ENCODE assay signal across 8 mouse cellular contexts in genomic region chr15:98762201-98762621, GRCm38 (mm10). TPM values are rescaled to one million over a fixed set of nuclear protein-coding genes. Genes with fewer than 3 reads are reported as not detected.
DNase-seq lines count a peak whose midpoint lies in the region; ATAC-seq and TF ChIP-seq lines count a peak whose summit lies in the region.

No protein-coding gene starts in this region.

- peak overlapping the region; percentile 92 for H3K9ac ChIP-seq in forebrain, embryonic 15.5 days (replicated peaks)

- TF ChIP-seq CTCF in E14TG2a.4 (conservative IDR thresholded peaks at IDR 0.05; ENCODE audit: low read length) = no peak
- TF ChIP-seq CTCF in layer of hippocampus, adult 2 months (conservative IDR thresholded peaks at IDR 0.05) = no peak
- TF ChIP-seq CTCF in lung, adult 2 months (IDR thresholded peaks at IDR 0.05; ENCODE audit: insufficient read depth, low read length) = no peak
- TF ChIP-seq CTCF in olfactory bulb, adult 2 months (IDR thresholded peaks at IDR 0.05; ENCODE audit: insufficient read depth, low read depth, low read length) = no peak

- peak; percentile 66 for ATAC-seq in forebrain, embryonic 15.5 days (replicated peaks)

- peaks cover 32% of the 10 kb centered on the region for H3K4me1 ChIP-seq in E14TG2a.4 (replicated peaks; ENCODE audit: low read depth, low read length)
- peaks cover 26% of the 10 kb centered on the region for H3K4me1 ChIP-seq in forebrain, embryonic 15.5 days
- peaks cover 6% of the 10 kb centered on the region for H3K4me1 ChIP-seq in lung, adult 2 months (ENCODE audit: control insufficient read depth, insufficient read depth, low read length)
- H3K4me1 ChIP-seq in olfactory bulb, adult 2 months (ENCODE audit: control insufficient read depth, insufficient read depth, low read length) = peaks cover 17% of the 10 kb centered on the region

- H3K27me3 ChIP-seq in E14TG2a.4 (ENCODE audit: insufficient read depth, low read length) = peaks cover 12% of the 10 kb centered on the region
- H3K27me3 ChIP-seq in forebrain, embryonic 15.5 days = peaks cover 4% of the 10 kb centered on the region; the same call in 1 of the 2 replicates

- peak; percentile 60 for DNase-seq in c-Kit-positive CD71-positive TER-119-negative erythroid progenitor cells, embryonic 14.5 days (ENCODE audit: low read depth)
- DNase-seq in heart, postnatal 36 days = peak; percentile 54 to 61
- peak; percentile 72 to 82 for DNase-seq in layer of hippocampus, adult 2 months (ENCODE audit: low spot score in 2 of 2)
- peak; percentile 71 for DNase-seq in lung, adult 2 months
- peak; percentile 71 for DNase-seq in thymus, postnatal 0 days (ENCODE audit: low spot score)

- peak overlapping the region; percentile 93 for H3K27ac ChIP-seq in forebrain, embryonic 15.5 days (replicated peaks)
- peak overlapping the region; percentile 93 for H3K27ac ChIP-seq in layer of hippocampus, adult 2 months
- H3K27ac ChIP-seq in olfactory bulb, adult 2 months (ENCODE audit: insufficient read depth, low read depth, low read length) = peak overlapping the region; percentile 76; the same call in 1 of the 2 replicates

- H3K36me3 ChIP-seq in E14TG2a.4 (ENCODE audit: insufficient read depth, low read length) = peaks cover 40% of the 10 kb centered on the region
- peaks cover 17% of the 10 kb centered on the region; the same call in 1 of the 2 replicates for H3K36me3 ChIP-seq in forebrain, embryonic 15.5 days

- 0 out of 2 replicates have a peak, but pooled peaks have one; percentile 21 for TF ChIP-seq POLR2A in lung, adult 2 months (IDR thresholded peaks at IDR 0.05; ENCODE audit: borderline replicate concordance, extremely low read depth, low read depth, low read length)
- TF ChIP-seq POLR2A in olfactory bulb, adult 2 months (IDR thresholded peaks at IDR 0.05; ENCODE audit: insufficient read depth, low read depth, low read length) = no peak

- H3K4me3 ChIP-seq in E14TG2a.4 (replicated peaks; ENCODE audit: low read length) = peak overlapping the region; percentile 99
- H3K4me3 ChIP-seq in forebrain, embryonic 15.5 days = peak overlapping the region; percentile 86
- H3K4me3 ChIP-seq in layer of hippocampus, adult 2 months = peak overlapping the region; percentile 97
- peak overlapping the region; percentile 76 for H3K4me3 ChIP-seq in lung, adult 2 months (replicated peaks; ENCODE audit: extremely low read depth, low read depth, low read length)
- H3K4me3 ChIP-seq in olfactory bulb, adult 2 months (ENCODE audit: insufficient read depth, low read depth, low read length) = peak overlapping the region; percentile 95

- intact Hi-C loops in heart, postnatal 36 days (cut with DNase I) = no loop called here

- WGBS in forebrain, embryonic 15.5 days = 0% methylated on average over 19 of the region's 24 CpGs
- under 1% methylated on average over 24 of the region's 24 CpGs for WGBS in lung, adult 2 months
- 0% methylated on average over 24 of the region's 24 CpGs for WGBS in olfactory bulb, adult 2 months

- no peaks in the 10 kb centered on the region for H3K9me3 ChIP-seq in E14TG2a.4 (ENCODE audit: low read length)
- H3K9me3 ChIP-seq in forebrain, embryonic 15.5 days = no peaks in the 10 kb centered on the region

- peak overlapping the region; percentile 72 for H3K4me2 ChIP-seq in forebrain, embryonic 15.5 days (replicated peaks)

RNA-seq across cellular contexts. Expression of gene Arf3, which starts 0.8 kb away (rescaled TPM):
- polyA plus RNA-seq in forebrain, embryonic 15.5 days (2015; fragmentation: Nextera tagmentation; extraction: Ambion mirVana) = 82.3 and 88.2 TPM in 2 replicates
- 10 to 100 TPM; 20.8 to 20.9 TPM for total RNA-seq in heart, postnatal 36 days (2021)
- total RNA-seq in layer of hippocampus, adult 2 months (2021) = 100 to 1,000 TPM; 820 to 852 TPM
- polyA plus RNA-seq in lung, adult 2 months (2012; rRNA removed) = 110 and 166 TPM in 2 replicates
- polyA plus RNA-seq in olfactory bulb, adult 2 months (2012; ENCODE audit: insufficient read depth, insufficient read length, low replicate concordance, missing spikeins) = 167 TPM in 1 of 2 replicates, not detected in the other
- polyA plus RNA-seq in thymus, postnatal 0 days (2015; fragmentation: Nextera tagmentation; extraction: Ambion mirVana) = 36.5 and 42.2 TPM in 2 replicates

RNA-seq across cellular contexts. Expression of gene Wnt10b, which starts 15.7 kb away (rescaled TPM):
- not detected in 2 replicates for polyA plus RNA-seq in forebrain, embryonic 15.5 days (2015; fragmentation: Nextera tagmentation; extraction: Ambion mirVana)
- total RNA-seq in heart, postnatal 36 days (2021) = under 1 TPM; 0.27 to 0.33 TPM
- under 1 TPM; 0.15 to 0.38 TPM for total RNA-seq in layer of hippocampus, adult 2 months (2021)
- polyA plus RNA-seq in lung, adult 2 months (2012; rRNA removed) = 21.8 and 37.4 TPM in 2 replicates
- not detected in 2 replicates for polyA plus RNA-seq in olfactory bulb, adult 2 months (2012; ENCODE audit: insufficient read depth, insufficient read length, low replicate concordance, missing spikeins)
- 0.85 TPM in 2 replicates for polyA plus RNA-seq in thymus, postnatal 0 days (2015; fragmentation: Nextera tagmentation; extraction: Ambion mirVana)

RNA-seq across cellular contexts. Expression of gene Wnt1, which starts 27.4 kb away (rescaled TPM):
- polyA plus RNA-seq in forebrain, embryonic 15.5 days (2015; fragmentation: Nextera tagmentation; extraction: Ambion mirVana) = 0.19 and 0.25 TPM in 2 replicates
- total RNA-seq in heart, postnatal 36 days (2021) = not detected
- total RNA-seq in layer of hippocampus, adult 2 months (2021) = not detected
- polyA plus RNA-seq in lung, adult 2 months (2012; rRNA removed) = not detected in 2 replicates
- not detected in 2 replicates for polyA plus RNA-seq in olfactory bulb, adult 2 months (2012; ENCODE audit: insufficient read depth, insufficient read length, low replicate concordance, missing spikeins)
- polyA plus RNA-seq in thymus, postnatal 0 days (2015; fragmentation: Nextera tagmentation; extraction: Ambion mirVana) = 0.08 TPM in 1 of 2 replicates, not detected in the other

RNA-seq across cellular contexts. Expression of gene Fkbp11, which starts 34.2 kb away (rescaled TPM):
- polyA plus RNA-seq in forebrain, embryonic 15.5 days (2015; fragmentation: Nextera tagmentation; extraction: Ambion mirVana) = 3.5 and 3.6 TPM in 2 replicates
- 1 to 10 TPM; 6.2 to 6.7 TPM for total RNA-seq in heart, postnatal 36 days (2021)
- 1 to 10 TPM in 1 of 2 experiments, under 1 TPM in 1; 0.66 to 1.3 TPM for total RNA-seq in layer of hippocampus, adult 2 months (2021)
- polyA plus RNA-seq in lung, adult 2 months (2012; rRNA removed) = 11.1 and 12.5 TPM in 2 replicates
- not detected in 2 replicates for polyA plus RNA-seq in olfactory bulb, adult 2 months (2012; ENCODE audit: insufficient read depth, insufficient read length, low replicate concordance, missing spikeins)
- 4.6 and 6.4 TPM in 2 replicates for polyA plus RNA-seq in thymus, postnatal 0 days (2015; fragmentation: Nextera tagmentation; extraction: Ambion mirVana)

RNA-seq across cellular contexts. Expression of gene Ddn, which starts 47.1 kb away (rescaled TPM):
- polyA plus RNA-seq in forebrain, embryonic 15.5 days (2015; fragmentation: Nextera tagmentation; extraction: Ambion mirVana) = 0.46 and 0.47 TPM in 2 replicates
- under 1 TPM; 0.22 to 0.35 TPM for total RNA-seq in heart, postnatal 36 days (2021)
- 1,000 to 10,000 TPM; 1,636 to 1,683 TPM for total RNA-seq in layer of hippocampus, adult 2 months (2021)
- 0.21 and 0.31 TPM in 2 replicates for polyA plus RNA-seq in lung, adult 2 months (2012; rRNA removed)
- 108 TPM in 1 of 2 replicates, not detected in the other for polyA plus RNA-seq in olfactory bulb, adult 2 months (2012; ENCODE audit: insufficient read depth, insufficient read length, low replicate concordance, missing spikeins)
- polyA plus RNA-seq in thymus, postnatal 0 days (2015; fragmentation: Nextera tagmentation; extraction: Ambion mirVana) = 0.10 and 0.13 TPM in 2 replicates

Comparison
In these comparisons a context has a peak if more than half of its experiments do, and no peak if none do; other contexts are left out.
1. Peak in every context shown above with its lines: DNase-seq, ATAC-seq, H3K4me3 ChIP-seq and H3K27ac ChIP-seq.
2. RNA of gene Wnt10b, which starts 15.7 kb away (polyA plus RNA-seq): 21.8 to 37.4 TPM in lung, adult 2 months; 0.85 TPM in thymus, postnatal 0 days, not detected in forebrain, embryonic 15.5 days and not detected in olfactory bulb, adult 2 months; every median in the first group is over 10 times any median in the second.